Mouse (Mus musculus) kidney, adult 2 months (tissue): ENCODE data around the gene Ddx19b.

Experiments used
- CTCF ChIP-seq: fragments of 200-500 bp; conservative IDR thresholded peaks from 2 replicates; pipeline ENCODE4 v1.5.1; 2011; ENCODE audit warnings: low read depth, mild to moderate bottlenecking, control low read depth, low read length, moderate library complexity, mixed read lengths; ENCODE audit not compliant: insufficient read depth, insufficient read length
- POLR2A ChIP-seq: fragments of 200-500 bp; IDR thresholded peaks from one replicate; pipeline ENCODE4 v1.6.1; 2011; ENCODE audit warnings: low read depth, low read length, control low read depth

GRCm38 (mm10) chr8:111027391-111027937, 4.1 kb downstream of the Ddx19b start:
- TF ChIP-seq POLR2A (peak; percentile 60), CTCF (no peak)
